Mouse (Mus musculus): ENCODE data around the gene Vrk3.
"Not testable (repeated sequence)": the region's sequence is repeated elsewhere in the genome, so short reads cannot be mapped to it uniquely, and the experiment has no call there.

Vrk3 gene

GRCm38 (mm10) chr7:44748101-44749044 lies at the start of gene Vrk3:
TSS of gene Vrk3 (plus strand) at chr7:44748413.
- DNase-seq (ENCODE audit: low read depth): peak; percentile 97

GRCm38 (mm10) chr7:44701921-44702320 lies 46.3 kb upstream of the Vrk3 start:
- DNase-seq (ENCODE audit: low read depth): peak; percentile 63

- no peak for DNase-seq (ENCODE audit: low read depth)
Measured at GRCm38 (mm10) chr7:44702985-44703384, 45.2 kb upstream of the Vrk3 start.

- peak; percentile 52 for DNase-seq (ENCODE audit: low read depth)
Measured at GRCm38 (mm10) chr7:44704363-44704762, 43.9 kb upstream of the Vrk3 start.

- no peak for DNase-seq (ENCODE audit: low read depth)
Measured at GRCm38 (mm10) chr7:44705086-44705485, 43.1 kb upstream of the Vrk3 start.

- DNase-seq (ENCODE audit: low read depth): no peak
Measured at GRCm38 (mm10) chr7:44706322-44706721, 41.9 kb upstream of the Vrk3 start.

GRCm38 (mm10) chr7:44707169-44707675 lies 41.0 kb upstream of the Vrk3 start:
- DNase-seq (ENCODE audit: low read depth): no peak

GRCm38 (mm10) chr7:44708093-44708492 lies 40.1 kb upstream of the Vrk3 start:
- DNase-seq (ENCODE audit: low read depth): not testable (repeated sequence)

DNA sequence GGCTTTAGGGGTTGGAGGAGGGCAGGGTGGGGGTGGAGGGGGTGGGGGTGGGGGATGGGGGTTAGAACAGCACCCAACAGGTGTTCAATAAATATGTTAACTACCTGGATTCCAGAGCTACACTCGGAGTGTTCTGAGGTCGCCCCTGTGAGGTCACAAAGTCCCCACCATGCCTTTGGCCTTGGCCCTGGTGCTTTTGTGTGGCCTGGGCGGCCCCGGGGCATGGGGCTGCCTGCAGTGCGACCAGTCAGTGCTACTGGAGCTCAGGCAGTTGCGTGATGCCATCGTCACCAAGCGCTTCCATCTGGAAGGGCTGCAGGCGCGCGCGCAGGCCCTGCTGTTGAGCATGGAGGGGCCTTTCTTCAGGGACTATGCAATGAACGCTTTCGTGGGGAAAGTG lies 39.6 kb upstream of the Vrk3 start, which contains the start of gene Izumo2:
TSS of gene Izumo2 (plus strand) at position 169 of the 400 bp plus-strand sequence.
- DNase-seq (ENCODE audit: low read depth): no peak

DNA sequence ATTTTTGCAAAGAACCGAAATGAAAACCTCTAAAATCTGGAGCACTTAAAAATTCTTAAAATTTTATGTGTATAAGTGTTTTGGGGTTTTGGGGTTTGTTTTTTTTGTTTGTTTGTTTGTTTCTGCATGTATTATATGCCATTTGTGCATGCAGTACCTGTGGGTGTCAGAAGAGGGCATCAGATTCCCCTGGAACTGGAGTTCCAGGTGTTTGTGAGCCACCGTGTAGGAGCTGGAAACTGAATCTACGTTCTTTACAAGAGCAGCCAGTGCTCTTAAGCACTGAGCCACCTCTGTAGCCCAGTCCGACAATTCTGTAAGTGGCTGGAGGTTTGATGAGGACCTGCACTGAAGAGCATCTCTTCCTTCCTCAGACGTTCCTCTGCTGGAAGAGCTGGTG lies 38.3 kb upstream of the Vrk3 start:
- DNase-seq (ENCODE audit: low read depth): no peak

GRCm38 (mm10) chr7:44722058-44722457 lies 26.2 kb upstream of the Vrk3 start:
- no peak for DNase-seq (ENCODE audit: low read depth)

DNA sequence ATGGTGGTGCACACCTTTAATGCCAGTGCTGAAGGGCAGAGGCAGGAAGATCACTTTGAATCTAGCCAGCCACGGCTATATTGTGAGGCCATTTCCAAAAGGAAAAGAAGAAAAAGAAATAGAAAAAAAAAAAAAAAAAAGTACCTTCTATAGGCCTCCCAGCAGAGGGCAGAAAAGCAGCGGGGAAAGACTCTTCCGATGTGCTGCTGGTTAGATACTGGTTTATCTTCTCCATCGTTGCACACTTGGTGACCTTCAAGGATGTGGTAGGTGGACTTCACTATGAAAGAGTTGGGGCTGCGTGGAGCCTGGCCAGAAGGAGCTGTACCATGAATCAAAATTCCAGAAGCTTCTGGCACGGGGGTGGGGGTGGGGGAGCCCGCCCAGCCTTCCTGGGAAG lies 23.9 kb upstream of the Vrk3 start:
- peak; percentile 72 for DNase-seq (ENCODE audit: low read depth)

- no peak for DNase-seq (ENCODE audit: low read depth)
Measured at GRCm38 (mm10) chr7:44726343-44726742, 21.9 kb upstream of the Vrk3 start.

DNA sequence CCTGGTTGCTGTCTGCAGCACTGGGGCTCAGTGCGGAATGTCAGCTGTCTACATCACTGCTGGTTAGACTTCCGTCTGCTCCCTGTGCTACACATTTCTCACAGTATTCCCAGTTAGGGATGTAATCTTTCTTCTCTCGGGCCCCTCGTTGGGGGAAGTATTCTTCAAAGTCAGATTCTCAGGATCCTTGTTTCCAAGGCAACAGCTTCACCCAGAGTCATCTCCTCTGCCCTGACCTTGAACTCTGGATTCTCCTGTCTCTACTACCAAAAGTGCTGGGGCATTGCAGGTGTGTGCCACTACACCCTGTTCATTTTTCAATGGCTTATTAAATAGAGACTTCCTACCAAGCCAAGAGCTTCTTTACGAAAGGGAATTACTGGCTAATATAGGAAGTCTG lies 21.1 kb upstream of the Vrk3 start:
- no peak for DNase-seq (ENCODE audit: low read depth)

- peak; percentile 63 for DNase-seq (ENCODE audit: low read depth)
Measured at GRCm38 (mm10) chr7:44728082-44728975, 19.9 kb upstream of the Vrk3 start.

GRCm38 (mm10) chr7:44733723-44734122 lies 14.5 kb upstream of the Vrk3 start:
- DNase-seq (ENCODE audit: low read depth): no peak

GRCm38 (mm10) chr7:44741361-44741760 lies 6.9 kb upstream of the Vrk3 start:
- no peak for DNase-seq (ENCODE audit: low read depth)

DNA sequence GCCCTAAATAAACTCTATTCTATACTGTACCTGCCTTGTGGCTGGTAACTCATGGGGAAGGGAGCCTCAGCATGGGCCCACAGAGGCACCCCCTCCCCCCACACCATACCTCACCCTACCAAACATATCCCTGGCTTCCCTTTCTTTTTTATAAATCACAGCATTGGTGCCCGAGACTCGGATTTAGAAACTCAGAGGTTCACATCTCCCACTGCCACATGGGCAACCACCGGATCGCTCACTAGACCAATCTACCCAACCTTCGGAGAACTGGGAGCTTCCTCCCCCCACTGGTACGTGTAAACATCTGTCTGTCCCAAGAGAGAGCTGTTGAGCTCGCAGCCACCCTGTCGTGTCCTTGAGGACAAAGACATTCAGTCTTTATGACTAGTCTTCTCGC lies 3.9 kb upstream of the Vrk3 start:
- no peak for DNase-seq (ENCODE audit: low read depth)

- peak; percentile 92 for DNase-seq (ENCODE audit: low read depth)
Measured at GRCm38 (mm10) chr7:44745076-44745475, 3.1 kb upstream of the Vrk3 start.

- no peak for DNase-seq (ENCODE audit: low read depth)
Measured at GRCm38 (mm10) chr7:44747115-44747514, 1.1 kb upstream of the Vrk3 start.

DNA sequence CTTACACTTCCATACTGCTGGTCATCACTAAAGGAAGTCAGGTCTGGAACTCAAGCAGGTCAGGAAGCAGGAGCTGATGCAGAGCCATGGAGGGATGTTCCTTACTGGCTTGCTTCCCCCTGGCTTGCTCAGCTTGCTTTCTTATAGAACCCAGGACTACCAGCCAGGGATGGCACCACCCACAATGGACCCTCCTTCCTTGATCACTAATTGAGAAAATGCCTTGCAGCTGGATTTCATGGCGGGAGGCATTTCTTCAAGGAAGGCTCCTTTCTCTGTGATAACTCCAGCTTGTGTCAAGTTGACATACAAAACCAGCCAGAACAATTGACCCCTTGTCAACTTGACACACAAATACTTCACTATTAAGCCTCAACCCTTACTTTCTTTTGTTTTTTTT lies 2.7 kb downstream of the Vrk3 start, which contains the start of gene Zfp473:
TSS of gene Zfp473 (minus strand) at position 101 of the 400 bp plus-strand sequence.
- DNase-seq (ENCODE audit: low read depth): not testable (repeated sequence)

DNA sequence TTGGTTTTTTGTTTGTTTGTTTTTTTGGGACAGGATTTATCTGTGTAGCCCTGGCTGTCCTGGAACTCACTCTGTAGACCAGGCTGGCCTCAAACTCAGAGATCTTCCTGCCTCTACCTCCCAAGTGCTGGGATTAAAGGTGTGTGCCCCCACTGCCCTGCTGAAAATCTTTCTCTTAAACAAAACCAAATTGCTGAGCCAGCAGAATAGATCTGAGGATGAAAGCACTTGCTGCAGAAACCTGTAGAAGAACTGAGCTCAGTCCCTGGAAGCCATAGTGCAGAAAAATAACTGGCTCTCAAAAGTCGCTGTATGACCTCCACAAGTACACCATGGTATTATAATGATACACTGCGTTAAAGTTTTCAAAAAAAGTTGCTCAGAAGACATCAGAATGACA lies 9.0 kb downstream of the Vrk3 start:
- DNase-seq (ENCODE audit: low read depth): no peak

Data from NIH3T3 (cell line).